Mouse (Mus musculus) Patski (cell line): ENCODE measurements around the gene Cers4. TPM values are rescaled to one million over a fixed set of nuclear protein-coding genes. Genes with fewer than 3 reads are reported as not detected.

Experiments used
- ATAC-seq: fragments of 100-300 bp; one replicate; pipeline ENCODE4 v1.8.0; 2021
- CTCF ChIA-PET: fragments of 350-600 bp; sonication (Branson Sonifier 250); formaldehyde crosslinking; loops from one replicate; lab custom pipeline; 2022; ENCODE audit warnings: inconsistent platforms; lab: Charles Lee
- POLR2A ChIA-PET: fragments of 350-600 bp; sonication (Branson Sonifier 250); formaldehyde crosslinking; loops from one replicate; lab custom pipeline; 2022; ENCODE audit warnings: antibody characterized with exemption, inconsistent platforms; lab: Charles Lee
- DNase-seq: peaks from one replicate; pipeline ENCODE4 v3.0.0-alpha.2; 2011; ENCODE audit warnings: low read depth, low spot score
- H3K27me3 ChIP-seq: fragments of 371-371 bp; one replicate; pipeline ENCODE4 v1.5.1; 2021
- CTCF ChIP-seq: fragments of 100-300 bp; IDR thresholded peaks from one replicate; pipeline ENCODE4 v1.5.1; 2021
- in situ Hi-C: fragments of 300-500 bp; cut with MboI; formaldehyde crosslinking; loops from 3 replicates; pipeline ENCODE4 v1.11.1; 2018; ENCODE audit warnings: low pct_unique_long_range_greater_than_20kb, mixed read lengths
- polyA plus RNA-seq: library from polyadenylated mRNA; unstranded; gene quantifications from one replicate; pipeline ENCODE4 v1.2.3, GENCODE M21; 2021

The Cers4 gene
- polyA plus RNA-seq, 1 experiment from 2014 or later: 21.1 TPM

DNA sequence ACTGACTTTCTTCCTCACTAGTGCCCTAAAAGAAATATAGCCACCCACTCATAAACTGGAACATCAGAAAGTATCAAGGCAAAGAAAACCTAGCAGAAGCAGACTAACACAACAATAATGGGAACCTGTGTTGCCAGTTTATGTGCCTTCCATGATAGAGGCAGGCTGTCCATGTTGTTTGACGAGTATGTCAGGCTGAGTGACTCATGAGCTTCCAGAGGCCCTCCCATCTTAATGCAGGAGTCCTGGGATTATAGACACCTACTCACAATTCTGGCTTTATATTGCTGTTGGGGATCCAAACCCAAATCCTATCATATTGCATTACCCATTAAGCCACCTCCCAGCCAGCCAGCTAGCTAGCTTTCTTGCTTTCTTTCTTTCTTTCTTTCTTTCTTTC, 12.5 kb downstream of the Cers4 start:
- ChIA-PET CTCF (no interaction called here), POLR2A (no interaction called here)
- DNase-seq (no peak), ATAC-seq (no peak)
- no peak for TF ChIP-seq CTCF
- H3K27me3 ChIP-seq: no peaks in the 10 kb centered on the region
- in situ Hi-C loops: no loop called here

DNA sequence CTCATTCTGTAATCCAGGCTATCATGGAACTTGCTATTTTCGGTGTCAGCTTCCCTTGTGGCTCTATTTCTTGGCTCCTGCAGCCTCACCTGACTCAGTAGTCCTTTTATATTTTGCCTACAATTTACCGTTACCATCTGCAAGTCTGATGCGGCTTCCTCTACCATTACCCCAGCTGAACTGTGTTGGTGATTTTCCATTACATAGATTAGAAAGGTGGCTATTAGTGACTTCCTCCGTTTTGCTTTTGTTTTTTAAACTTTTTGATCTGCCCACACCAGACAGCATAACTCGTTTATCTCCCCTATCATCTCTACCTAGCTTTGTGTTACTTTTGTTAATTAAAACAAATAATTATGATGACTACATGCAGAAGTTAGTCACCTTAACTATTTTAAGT, 14.7 kb downstream of the Cers4 start:
- POLR2A ChIA-PET: interaction anchor here (1.5 kb wide), 1 partner anchor 12 kb away, joined by 3 read pairs; no protein-coding TSS in a partner anchor
- TF ChIP-seq CTCF: no peak
- no peaks in the 10 kb centered on the region for H3K27me3 ChIP-seq
- no peak for ATAC-seq
- CTCF ChIA-PET: no interaction called here
- in situ Hi-C loops: no loop called here
- no peak for DNase-seq

DNA sequence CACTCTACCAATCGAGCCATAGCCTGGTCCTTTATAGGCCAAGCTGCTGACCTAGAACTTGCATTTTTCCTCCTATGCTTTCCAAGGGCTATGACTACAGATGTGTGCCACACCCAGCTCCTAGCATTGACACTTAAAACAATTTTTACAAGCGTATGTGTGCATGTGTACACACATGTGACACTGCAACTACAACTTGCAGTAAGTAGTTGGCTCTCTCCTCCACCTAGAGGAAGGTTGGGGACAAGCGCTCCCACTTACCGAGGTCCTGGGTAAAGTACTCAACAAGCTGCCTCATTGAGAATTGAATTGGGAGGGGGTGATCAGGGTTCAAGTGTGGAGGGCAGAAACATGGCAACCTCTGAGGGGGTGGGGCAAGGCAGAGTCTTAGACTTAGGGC, 18.0 kb downstream of the Cers4 start:
- ChIA-PET CTCF (no interaction called here), POLR2A (no interaction called here)
- peak; percentile 19 for TF ChIP-seq CTCF
- DNase-seq: no peak
- no peaks in the 10 kb centered on the region for H3K27me3 ChIP-seq
- in situ Hi-C loops: no loop called here
- no peak for ATAC-seq

DNA sequence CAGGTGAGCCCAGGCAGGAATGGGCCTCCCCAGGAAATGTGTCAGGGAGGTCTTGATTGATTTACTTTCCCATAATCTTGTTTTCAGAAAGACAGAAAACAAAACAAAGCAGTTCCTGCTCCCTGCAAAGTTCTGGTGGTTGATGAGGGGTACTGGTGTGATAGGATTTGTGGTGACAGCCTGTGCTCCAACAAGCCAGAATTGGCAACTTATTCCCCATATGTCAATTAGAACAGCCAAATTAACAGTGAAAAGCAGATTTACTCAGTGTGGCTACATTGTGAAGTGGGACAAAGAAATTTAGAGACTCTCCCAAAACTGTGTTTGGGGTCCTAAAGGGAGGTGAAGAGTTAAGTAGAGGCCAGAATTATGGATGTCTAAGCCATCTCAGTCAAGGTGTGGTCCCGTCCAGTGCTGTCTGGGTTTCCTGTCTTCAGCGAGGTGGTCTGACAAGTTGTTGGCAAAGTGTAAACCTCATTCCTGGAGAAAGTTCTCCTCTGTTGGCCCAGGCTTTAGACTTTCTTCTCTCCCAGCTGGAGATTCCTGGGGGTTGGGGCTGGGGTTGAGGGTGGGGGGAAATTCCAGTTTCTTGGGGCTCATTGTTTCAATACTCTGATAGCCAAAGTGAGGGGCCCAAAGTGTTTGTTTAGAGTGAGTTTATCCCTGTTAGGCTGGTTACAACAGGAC, 18.7 kb downstream of the Cers4 start:
- no peak for TF ChIP-seq CTCF
- ATAC-seq (no peak), DNase-seq (no peak)
- ChIA-PET CTCF (interaction anchor here (1.3 kb wide), 1 partner anchor 12 kb away, joined by 3 read pairs; no protein-coding TSS in a partner anchor), POLR2A (interaction anchor here (0.7 kb wide), 1 partner anchor 18 kb away, joined by 3 read pairs; no protein-coding TSS in a partner anchor)
- no peaks in the 10 kb centered on the region for H3K27me3 ChIP-seq
- in situ Hi-C loops: no loop called here

DNA sequence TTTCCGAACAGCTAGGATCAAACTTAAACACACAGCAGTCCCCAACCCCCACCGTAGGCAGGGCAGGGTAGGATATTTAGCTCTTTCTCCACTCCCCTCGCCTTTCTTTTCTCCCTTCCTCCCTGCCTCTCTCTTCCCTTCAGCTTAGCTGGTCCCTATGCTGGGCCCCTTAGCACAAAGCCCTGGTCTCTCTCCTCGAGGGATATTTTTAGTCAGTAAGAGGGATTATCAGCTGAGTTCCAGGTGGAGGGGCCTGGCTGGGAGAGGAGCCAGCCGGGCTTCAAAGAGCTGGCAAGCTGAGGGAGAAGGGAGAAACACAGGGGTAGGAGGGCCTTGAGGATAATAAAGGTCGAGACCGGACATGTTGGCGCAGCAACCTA, 19.3 kb downstream of the Cers4 start:
- POLR2A ChIA-PET: interaction anchor here (0.7 kb wide), 1 partner anchor 17 kb away, joined by 3 read pairs; no protein-coding TSS in a partner anchor
- in situ Hi-C loops: no loop called here
- DNase-seq (no peak), ATAC-seq (no peak)
- TF ChIP-seq CTCF: no peak
- CTCF ChIA-PET: interaction anchor here (1.3 kb wide), 1 partner anchor 12 kb away, joined by 3 read pairs; no protein-coding TSS in a partner anchor
- H3K27me3 ChIP-seq: no peaks in the 10 kb centered on the region

DNA sequence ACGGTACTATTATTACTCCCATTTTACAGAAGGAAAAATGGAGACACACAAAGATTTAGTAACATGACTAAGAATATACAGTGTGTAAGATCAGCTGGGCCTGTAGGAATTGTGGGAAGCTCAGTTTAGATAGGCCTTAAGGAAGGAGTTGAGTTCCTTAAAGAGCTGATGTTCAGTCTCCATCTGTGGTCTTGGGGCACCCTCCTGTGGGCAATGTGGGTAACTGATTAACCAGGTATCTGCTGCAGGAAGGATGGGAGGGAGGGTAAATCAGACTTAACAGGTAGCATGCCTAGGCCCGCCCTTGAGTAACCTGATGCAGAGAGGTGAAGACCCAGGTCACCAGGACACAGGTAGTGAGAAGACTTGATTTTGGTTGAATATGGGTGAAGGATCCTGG, 23.3 kb downstream of the Cers4 start:
- ATAC-seq (peak; percentile 48), DNase-seq (no peak)
- ChIA-PET CTCF (interaction anchor here (0.8 to 1.4 kb wide), 2 partner anchors 23 to 70 kb away, joined by 3 to 4 read pairs; no protein-coding TSS in a partner anchor), POLR2A (no interaction called here)
- peak; percentile 70 for TF ChIP-seq CTCF
- no peaks in the 10 kb centered on the region for H3K27me3 ChIP-seq
- in situ Hi-C loops: no loop called here

DNA sequence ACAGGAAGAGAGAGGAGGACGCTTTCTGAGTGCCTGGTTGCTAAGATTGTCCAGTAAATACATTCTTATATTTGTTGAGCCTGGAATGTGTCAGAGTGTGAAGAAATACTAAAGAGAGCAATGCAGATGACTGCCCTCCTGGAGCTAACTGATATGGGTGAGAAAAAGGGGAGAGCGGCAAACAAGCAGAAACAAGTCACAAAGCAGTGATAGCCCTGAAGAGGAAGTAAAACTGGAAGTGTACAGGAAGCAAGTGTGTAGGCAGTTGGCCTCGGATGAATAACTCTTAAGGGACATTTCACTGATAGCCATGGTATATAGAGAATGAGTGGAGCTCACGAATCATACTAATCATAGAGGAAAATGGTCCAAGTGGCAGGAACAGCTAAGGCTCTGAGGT, 28.6 kb downstream of the Cers4 start:
- no peak for DNase-seq
- ChIA-PET CTCF (no interaction called here), POLR2A (no interaction called here)
- in situ Hi-C loops: no loop called here
- H3K27me3 ChIP-seq: no peaks in the 10 kb centered on the region
- TF ChIP-seq CTCF: no peak
- ATAC-seq: no peak

DNA sequence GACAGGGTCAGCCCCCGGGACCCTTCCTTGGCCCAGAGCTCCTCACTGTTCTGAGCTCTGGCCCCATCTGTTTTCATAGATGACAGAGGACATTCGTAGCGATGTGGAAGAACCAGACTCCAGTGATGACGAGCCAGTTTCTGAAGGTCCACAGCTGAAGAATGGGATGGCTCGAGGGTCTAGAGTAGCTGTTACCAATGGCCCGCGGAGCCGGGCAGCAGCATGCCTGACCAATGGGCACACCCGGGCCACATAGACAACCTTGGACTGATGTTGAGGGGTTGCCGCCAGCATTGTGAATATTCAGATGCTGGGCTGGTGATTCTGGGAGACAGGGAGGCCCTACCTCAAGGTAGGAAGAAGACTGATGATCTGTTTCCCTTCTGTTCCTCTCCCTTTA, 30.7 kb downstream of the Cers4 start:
- CTCF ChIA-PET: interaction anchor here (1.4 kb wide), 1 partner anchor 11 kb away, joined by 3 read pairs; no protein-coding TSS in a partner anchor
- POLR2A ChIA-PET: no interaction called here
- ATAC-seq: no peak
- DNase-seq: no peak
- H3K27me3 ChIP-seq: no peaks in the 10 kb centered on the region
- TF ChIP-seq CTCF: no peak
- in situ Hi-C loops: no loop called here

Other genes with a start within 250 kb of the Cers4 start
- 4.6 TPM for gene Tgfbr3l, start 244.8 kb upstream of the Cers4 start, polyA plus RNA-seq
- 42.7 TPM for gene Snapc2, start 239.9 kb upstream of the Cers4 start, polyA plus RNA-seq
- 81.0 TPM for gene Ctxn1, start 233.8 kb upstream of the Cers4 start, polyA plus RNA-seq
- gene Timm44, start 217.1 kb upstream of the Cers4 start, polyA plus RNA-seq: 86.6 TPM
- gene Ccl25, start 167.8 kb upstream of the Cers4 start, polyA plus RNA-seq: 5.6 TPM
- 66.1 TPM for gene Elavl1, start 167.6 kb upstream of the Cers4 start, polyA plus RNA-seq
- 11.9 TPM for gene Zfp958, start 120.1 kb downstream of the Cers4 start, polyA plus RNA-seq